Mouse (Mus musculus): Measurements from ENCODE around the gene Sp110. TPM values are rescaled to one million over a fixed set of nuclear protein-coding genes. Genes with fewer than 3 reads are reported as not detected.
"Not testable (repeated sequence)": the region's sequence is repeated elsewhere in the genome, so short reads cannot be mapped to it uniquely, and the experiment has no call there.

Gene Sp110
- 2.5 and 2.7 TPM in 2 replicates for polyA plus RNA-seq (2015; fragmentation: Nextera tagmentation; extraction: Ambion mirVana)

GRCm38 (mm10) chr1:85598271-85599012 lies at the start of gene Sp110:
Sp110 (minus strand) TSS chr1:85598817.
- not testable (repeated sequence) for H3K4me3 ChIP-seq (replicated peaks; ENCODE audit: low read length); H3K27ac ChIP-seq (ENCODE audit: low read length); ATAC-seq (ENCODE audit: insufficient read depth, low FRiP score); H3K27me3 ChIP-seq (ENCODE audit: control insufficient read depth, insufficient read depth, low read length); H3K9me3 ChIP-seq (replicated peaks; ENCODE audit: control insufficient read depth, low read length); H3K4me2 ChIP-seq (ENCODE audit: low read depth, low read length); H3K9ac ChIP-seq (ENCODE audit: low read length); H3K4me1 ChIP-seq (ENCODE audit: control insufficient read depth, insufficient read depth, low read length); H3K36me3 ChIP-seq (ENCODE audit: control insufficient read depth, insufficient read depth, low read length)
- 65% methylated on average over 16 of the region's 17 CpGs for WGBS

- not testable (repeated sequence) for H3K4me3 ChIP-seq (replicated peaks; ENCODE audit: low read length); H3K9ac ChIP-seq (ENCODE audit: low read length); ATAC-seq (ENCODE audit: insufficient read depth, low FRiP score); H3K27me3 ChIP-seq (ENCODE audit: control insufficient read depth, insufficient read depth, low read length); H3K27ac ChIP-seq (ENCODE audit: low read length); H3K4me2 ChIP-seq (ENCODE audit: low read depth, low read length); H3K36me3 ChIP-seq (ENCODE audit: control insufficient read depth, insufficient read depth, low read length); H3K4me1 ChIP-seq (ENCODE audit: control insufficient read depth, insufficient read depth, low read length); H3K9me3 ChIP-seq (replicated peaks; ENCODE audit: control insufficient read depth, low read length)
- WGBS = 80% methylated on average over 4 of the region's 4 CpGs
Observed at GRCm38 (mm10) chr1:85638144-85638543, 39.5 kb upstream of the Sp110 start.

- ATAC-seq (ENCODE audit: insufficient read depth, low FRiP score); H3K27me3 ChIP-seq (ENCODE audit: control insufficient read depth, insufficient read depth, low read length); H3K9ac ChIP-seq (ENCODE audit: low read length); H3K4me1 ChIP-seq (ENCODE audit: control insufficient read depth, insufficient read depth, low read length); H3K9me3 ChIP-seq (replicated peaks; ENCODE audit: control insufficient read depth, low read length); H3K36me3 ChIP-seq (ENCODE audit: control insufficient read depth, insufficient read depth, low read length); H3K27ac ChIP-seq (ENCODE audit: low read length); H3K4me2 ChIP-seq (ENCODE audit: low read depth, low read length); H3K4me3 ChIP-seq (replicated peaks; ENCODE audit: low read length): not testable (repeated sequence)
- WGBS = 63% methylated on average over 3 of the region's 3 CpGs
Observed at GRCm38 (mm10) chr1:85636936-85637335, 38.3 kb upstream of the Sp110 start.

- not testable (repeated sequence) for H3K9me3 ChIP-seq (replicated peaks; ENCODE audit: control insufficient read depth, low read length); H3K4me3 ChIP-seq (replicated peaks; ENCODE audit: low read length); H3K27me3 ChIP-seq (ENCODE audit: control insufficient read depth, insufficient read depth, low read length); H3K9ac ChIP-seq (ENCODE audit: low read length); H3K4me2 ChIP-seq (ENCODE audit: low read depth, low read length); H3K4me1 ChIP-seq (ENCODE audit: control insufficient read depth, insufficient read depth, low read length); H3K27ac ChIP-seq (ENCODE audit: low read length); H3K36me3 ChIP-seq (ENCODE audit: control insufficient read depth, insufficient read depth, low read length); ATAC-seq (ENCODE audit: insufficient read depth, low FRiP score)
- WGBS = 65% methylated on average over 1 of the region's 1 CpGs
Observed at GRCm38 (mm10) chr1:85618689-85619088, 20.1 kb upstream of the Sp110 start.

- not testable (repeated sequence) for H3K9ac ChIP-seq (ENCODE audit: low read length); H3K27me3 ChIP-seq (ENCODE audit: control insufficient read depth, insufficient read depth, low read length); H3K27ac ChIP-seq (ENCODE audit: low read length); H3K4me1 ChIP-seq (ENCODE audit: control insufficient read depth, insufficient read depth, low read length); H3K9me3 ChIP-seq (replicated peaks; ENCODE audit: control insufficient read depth, low read length); H3K4me2 ChIP-seq (ENCODE audit: low read depth, low read length); H3K4me3 ChIP-seq (replicated peaks; ENCODE audit: low read length); ATAC-seq (ENCODE audit: insufficient read depth, low FRiP score); H3K36me3 ChIP-seq (ENCODE audit: control insufficient read depth, insufficient read depth, low read length)
- WGBS = 54% methylated on average over 4 of the region's 5 CpGs
Observed at GRCm38 (mm10) chr1:85617161-85617560, 18.5 kb upstream of the Sp110 start.

GRCm38 (mm10) chr1:85615819-85616218 lies 17.2 kb upstream of the Sp110 start:
- H3K27me3 ChIP-seq (ENCODE audit: control insufficient read depth, insufficient read depth, low read length); H3K9me3 ChIP-seq (replicated peaks; ENCODE audit: control insufficient read depth, low read length); ATAC-seq (ENCODE audit: insufficient read depth, low FRiP score); H3K4me2 ChIP-seq (ENCODE audit: low read depth, low read length); H3K27ac ChIP-seq (ENCODE audit: low read length); H3K36me3 ChIP-seq (ENCODE audit: control insufficient read depth, insufficient read depth, low read length); H3K4me3 ChIP-seq (replicated peaks; ENCODE audit: low read length); H3K9ac ChIP-seq (ENCODE audit: low read length); H3K4me1 ChIP-seq (ENCODE audit: control insufficient read depth, insufficient read depth, low read length): not testable (repeated sequence)
- WGBS = 58% methylated on average over 3 of the region's 3 CpGs

GRCm38 (mm10) chr1:85615096-85615495 lies 16.5 kb upstream of the Sp110 start:
- 86% methylated on average over 3 of the region's 3 CpGs for WGBS
- not testable (repeated sequence) for H3K4me1 ChIP-seq (ENCODE audit: control insufficient read depth, insufficient read depth, low read length); H3K4me2 ChIP-seq (ENCODE audit: low read depth, low read length); H3K27me3 ChIP-seq (ENCODE audit: control insufficient read depth, insufficient read depth, low read length); H3K9me3 ChIP-seq (replicated peaks; ENCODE audit: control insufficient read depth, low read length); H3K36me3 ChIP-seq (ENCODE audit: control insufficient read depth, insufficient read depth, low read length); H3K4me3 ChIP-seq (replicated peaks; ENCODE audit: low read length); H3K27ac ChIP-seq (ENCODE audit: low read length); ATAC-seq (ENCODE audit: insufficient read depth, low FRiP score); H3K9ac ChIP-seq (ENCODE audit: low read length)

- H3K9ac ChIP-seq (ENCODE audit: low read length); H3K27ac ChIP-seq (ENCODE audit: low read length); H3K27me3 ChIP-seq (ENCODE audit: control insufficient read depth, insufficient read depth, low read length); H3K4me1 ChIP-seq (ENCODE audit: control insufficient read depth, insufficient read depth, low read length); ATAC-seq (ENCODE audit: insufficient read depth, low FRiP score); H3K9me3 ChIP-seq (replicated peaks; ENCODE audit: control insufficient read depth, low read length); H3K4me2 ChIP-seq (ENCODE audit: low read depth, low read length); H3K36me3 ChIP-seq (ENCODE audit: control insufficient read depth, insufficient read depth, low read length); H3K4me3 ChIP-seq (replicated peaks; ENCODE audit: low read length): not testable (repeated sequence)
- no CpG with 5 or more reads among the region's 4 CpGs for WGBS
Observed at GRCm38 (mm10) chr1:85610581-85610980, 12.0 kb upstream of the Sp110 start.

GRCm38 (mm10) chr1:85608361-85608760 lies 9.7 kb upstream of the Sp110 start:
- H3K4me2 ChIP-seq (ENCODE audit: low read depth, low read length); H3K27me3 ChIP-seq (ENCODE audit: control insufficient read depth, insufficient read depth, low read length); H3K4me1 ChIP-seq (ENCODE audit: control insufficient read depth, insufficient read depth, low read length); H3K9me3 ChIP-seq (replicated peaks; ENCODE audit: control insufficient read depth, low read length); ATAC-seq (ENCODE audit: insufficient read depth, low FRiP score); H3K27ac ChIP-seq (ENCODE audit: low read length); H3K36me3 ChIP-seq (ENCODE audit: control insufficient read depth, insufficient read depth, low read length); H3K4me3 ChIP-seq (replicated peaks; ENCODE audit: low read length); H3K9ac ChIP-seq (ENCODE audit: low read length): not testable (repeated sequence)
- WGBS = 74% methylated on average over 3 of the region's 4 CpGs
